Mouse (Mus musculus) erythroblast, embryonic 14.5 days (primary cell): ENCODE measurements around the gene Gfpt2. TPM values are rescaled to one million over a fixed set of nuclear protein-coding genes. Genes with fewer than 3 reads are reported as not detected.

ENCODE experiments used
- H3K27me3 ChIP-seq: 2 replicates; pipeline ENCODE4 v1.6.1; 2012; ENCODE audit warnings: inconsistent platforms; ENCODE audit not compliant: control insufficient read depth
- H3K36me3 ChIP-seq: 2 replicates; pipeline ENCODE4 v1.6.1; 2012; ENCODE audit warnings: mild to moderate bottlenecking, inconsistent platforms; ENCODE audit not compliant: control insufficient read depth
- H3K4me1 ChIP-seq: 2 replicates; pipeline ENCODE4 v1.6.1; 2012; ENCODE audit warnings: inconsistent platforms; ENCODE audit not compliant: control insufficient read depth
- H3K4me3 ChIP-seq: replicated peaks from 2 replicates; pipeline ENCODE3; 2012; ENCODE audit warnings: moderate library complexity, mild to moderate bottlenecking, inconsistent platforms
- H3K9me3 ChIP-seq: 2 replicates; pipeline ENCODE4 v1.6.1; 2012; ENCODE audit warnings: low read length, inconsistent platforms, mixed read lengths; ENCODE audit not compliant: control insufficient read depth
- GATA1 ChIP-seq: IDR thresholded peaks from 2 replicates; pipeline ENCODE4 v1.6.1; 2012; ENCODE audit warnings: low read length, inconsistent platforms, mixed read lengths
- TAL1 ChIP-seq: IDR thresholded peaks from 3 replicates; pipeline ENCODE4 v1.6.1; 2012; ENCODE audit warnings: low read length, inconsistent platforms, mixed read lengths
- polyA plus RNA-seq: library from polyadenylated mRNA; stranded (reverse); fragments of >175 nt; gene quantifications from 2 replicates; pipeline ENCODE4 v1.2.3, GENCODE M21; 2012

The Gfpt2 gene
- polyA plus RNA-seq, 1 experiment: not detected

DNA sequence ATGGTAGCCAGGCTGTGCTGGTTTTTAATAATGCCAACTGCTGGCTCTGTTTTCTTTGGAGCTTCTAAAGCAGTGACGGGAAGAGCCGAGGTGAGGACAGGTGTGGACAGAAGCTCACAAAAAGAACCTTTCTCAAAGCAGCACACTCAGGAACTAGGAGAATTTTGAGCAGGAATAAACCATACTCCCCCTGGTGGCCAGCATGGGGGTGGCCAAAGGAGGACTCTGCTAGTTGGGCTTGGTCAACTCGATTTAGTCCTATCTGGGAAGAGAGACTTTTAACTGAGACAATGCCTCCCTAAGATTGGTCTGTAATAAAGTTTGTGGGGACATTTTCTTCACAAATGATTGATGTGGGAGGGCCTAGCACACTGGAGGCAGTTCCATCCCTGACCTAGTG is 51.0 kb downstream of the Gfpt2 start:
- H3K4me1 ChIP-seq: peaks cover 57% of the 10 kb centered on the region

DNA sequence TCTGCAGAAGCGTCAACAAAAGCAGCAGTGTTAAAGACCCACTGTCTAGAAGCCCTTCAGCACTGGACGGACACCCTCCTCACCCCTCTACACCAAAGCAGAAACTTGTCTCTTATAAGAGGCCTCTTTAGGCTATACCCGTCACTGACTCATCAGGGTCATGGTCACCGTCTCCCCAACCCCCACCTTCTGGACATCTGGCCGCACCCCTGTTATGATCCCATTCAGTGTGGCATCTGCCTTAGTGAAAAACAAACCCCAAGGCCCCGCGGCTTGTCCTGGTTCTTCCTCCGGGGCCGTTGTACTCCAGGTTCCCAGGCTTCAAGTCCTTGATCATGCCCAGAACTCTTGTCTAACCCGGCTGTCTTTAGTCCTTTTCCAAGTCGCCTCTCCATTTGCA is 52.0 kb downstream of the Gfpt2 start:
- H3K4me1 ChIP-seq: peaks cover 57% of the 10 kb centered on the region
- no peak for TF ChIP-seq GATA1
- no peak for TF ChIP-seq TAL1
- H3K36me3 ChIP-seq: peaks cover 14% of the 10 kb centered on the region
- no peaks in the 10 kb centered on the region for H3K27me3 ChIP-seq
- no peaks in the 10 kb centered on the region for H3K9me3 ChIP-seq
- peak overlapping the region; percentile 85 for H3K4me3 ChIP-seq

More for the DNA sequence above, 51.0 kb downstream of the Gfpt2 start:
- H3K36me3 ChIP-seq: peaks cover 6% of the 10 kb centered on the region
- no peak overlapping the region for H3K4me3 ChIP-seq
- TF ChIP-seq TAL1: no peak
- no peak for TF ChIP-seq GATA1
- no peaks in the 10 kb centered on the region for H3K9me3 ChIP-seq
- no peaks in the 10 kb centered on the region for H3K27me3 ChIP-seq

DNA sequence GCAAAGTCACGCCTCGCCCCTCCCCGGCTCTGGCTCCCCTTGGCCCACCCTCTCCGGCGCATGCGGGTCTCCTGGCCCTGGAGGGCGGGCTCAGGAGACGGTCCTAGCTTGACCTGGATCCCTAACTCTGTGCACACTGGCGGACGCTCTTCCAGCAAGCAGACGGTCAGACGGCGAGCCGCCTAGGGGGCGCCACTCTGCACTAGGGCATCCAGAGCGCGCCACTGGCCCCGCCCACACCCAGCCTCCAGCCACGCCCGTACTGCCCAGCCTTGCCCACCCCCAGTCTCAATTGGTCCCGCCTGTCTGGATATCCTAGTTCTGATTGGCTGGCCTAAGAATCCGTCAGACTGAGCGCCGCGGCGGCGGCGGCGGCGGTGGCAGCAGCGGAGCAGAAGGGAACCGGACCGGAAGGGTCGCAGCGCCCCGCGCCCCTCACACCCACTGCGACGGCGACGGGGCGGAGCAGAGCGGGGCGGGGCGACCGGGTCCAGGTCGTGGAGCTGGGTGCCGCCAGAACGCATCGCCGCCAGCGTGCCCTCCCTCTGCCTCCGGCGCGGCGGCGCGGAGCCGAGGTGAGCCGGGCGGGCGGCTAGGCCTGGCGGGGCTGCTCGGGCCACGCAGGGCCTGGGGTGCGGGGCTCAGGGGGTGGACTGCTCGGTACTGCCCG is 52.6 kb downstream of the Gfpt2 start, which contains the start of gene Mapk9:
TSS of gene Mapk9 (plus strand) at position 351 of the 670 bp plus-strand sequence.
- TF ChIP-seq TAL1 (no peak), GATA1 (no peak)
- no peaks in the 10 kb centered on the region for H3K27me3 ChIP-seq
- peaks cover 57% of the 10 kb centered on the region for H3K4me1 ChIP-seq

DNA sequence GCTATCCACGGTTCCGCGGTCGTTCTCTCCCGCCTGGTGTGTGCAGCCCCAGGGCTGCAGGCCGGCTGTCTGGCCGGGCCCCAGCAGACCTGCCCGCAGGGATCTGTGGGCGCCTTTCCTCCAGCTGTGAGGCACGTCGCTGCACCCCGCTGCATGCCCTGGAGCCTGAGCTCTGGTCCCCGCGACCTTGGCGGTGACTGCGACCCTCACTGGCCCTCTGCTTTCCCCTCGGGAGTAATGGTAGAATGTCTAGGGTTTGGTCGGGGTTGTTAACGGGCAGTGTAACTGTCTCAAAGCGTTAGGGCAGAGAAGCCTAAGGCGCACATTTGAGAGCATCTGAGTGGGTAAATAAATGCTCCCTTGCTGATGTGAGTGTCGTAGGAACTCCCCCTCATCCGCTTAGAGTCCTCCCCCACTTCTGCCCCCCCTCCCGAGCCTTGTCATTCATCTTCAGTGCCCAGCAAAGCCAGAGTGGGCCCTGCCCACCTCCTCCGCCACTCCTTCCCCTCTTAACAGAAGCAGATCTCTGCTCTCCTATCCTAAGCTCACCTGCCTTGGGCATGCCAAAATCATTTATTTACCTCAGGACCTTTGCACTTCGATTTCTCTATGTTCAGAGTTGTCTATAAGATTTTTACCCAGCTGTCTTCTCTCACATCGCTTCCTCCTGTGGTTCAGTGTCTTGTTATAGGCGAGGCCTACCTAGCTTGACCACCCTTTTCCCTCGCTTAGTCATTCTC is 53.3 kb downstream of the Gfpt2 start:
- peaks cover 58% of the 10 kb centered on the region for H3K4me1 ChIP-seq
- H3K27me3 ChIP-seq: no peaks in the 10 kb centered on the region
- H3K9me3 ChIP-seq: no peaks in the 10 kb centered on the region
- peaks cover 17% of the 10 kb centered on the region for H3K36me3 ChIP-seq
- TF ChIP-seq GATA1 (no peak), TAL1 (no peak)
- H3K4me3 ChIP-seq: peak overlapping the region; percentile 85

More for the DNA sequence above, 52.6 kb downstream of the Gfpt2 start, which contains the start of gene Mapk9:
- Histone ChIP-seq H3K4me3 (peak within 1 kb of the TSS; percentile 85), H3K9me3 (no peaks in the 10 kb centered on the region), H3K36me3 (peaks cover 15% of the 10 kb centered on the region)

DNA sequence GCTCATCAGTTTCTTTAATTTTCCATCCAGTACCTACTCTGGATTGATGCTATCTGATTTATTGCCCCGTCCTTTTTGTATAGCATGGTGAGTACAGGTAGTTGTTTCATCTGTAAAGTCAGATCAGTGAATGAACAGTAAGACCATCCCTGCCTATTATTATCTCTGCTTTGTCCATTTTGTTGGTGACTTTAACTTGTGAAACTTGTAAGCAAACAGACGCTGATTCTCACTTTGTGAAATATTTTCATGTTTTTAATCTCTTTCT is 53.8 kb downstream of the Gfpt2 start:
- Histone ChIP-seq H3K4me1 (peaks cover 57% of the 10 kb centered on the region), H3K27me3 (no peaks in the 10 kb centered on the region), H3K36me3 (peaks cover 21% of the 10 kb centered on the region), H3K9me3 (no peaks in the 10 kb centered on the region), H3K4me3 (peak overlapping the region; percentile 85)
- TF ChIP-seq TAL1 (no peak), GATA1 (no peak)

DNA sequence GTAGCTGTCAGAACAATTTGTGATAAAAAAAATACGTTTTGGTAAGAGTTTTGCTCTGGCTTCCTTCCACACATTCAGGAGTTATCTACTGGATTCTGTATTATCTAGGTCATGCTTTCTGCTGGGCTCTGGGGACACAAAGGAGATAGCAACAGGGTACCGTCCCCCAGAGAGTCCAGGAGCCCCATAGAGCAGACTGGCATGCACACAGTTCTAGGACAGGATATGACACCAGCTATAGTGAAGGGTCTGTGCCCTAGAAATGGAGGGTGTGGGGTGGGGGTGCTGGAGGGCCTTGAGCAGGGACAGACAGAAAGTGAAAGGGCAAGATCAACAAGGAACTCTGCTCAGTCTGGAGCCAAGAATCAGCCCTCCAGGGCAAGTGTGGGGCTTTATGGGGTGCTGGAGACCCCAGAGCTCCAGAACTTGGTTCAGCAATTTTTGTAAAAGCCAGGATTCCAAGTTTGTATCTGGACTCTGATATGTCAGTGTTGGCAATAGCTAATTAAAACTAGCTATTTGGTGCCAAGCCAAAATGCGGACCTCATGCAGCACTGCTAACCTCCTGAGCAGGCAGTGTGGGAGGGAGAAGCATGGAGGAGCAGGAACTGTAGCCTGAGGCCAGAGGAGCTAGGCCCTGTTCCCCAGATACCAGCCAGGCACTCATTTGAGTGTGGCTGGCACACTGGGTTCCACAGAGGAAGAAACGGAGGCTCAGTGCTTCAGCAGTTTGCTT is 54.3 kb downstream of the Gfpt2 start:
- Histone ChIP-seq H3K9me3 (no peaks in the 10 kb centered on the region), H3K36me3 (peaks cover 22% of the 10 kb centered on the region), H3K4me1 (peaks cover 52% of the 10 kb centered on the region), H3K4me3 (peak overlapping the region; percentile 85), H3K27me3 (no peaks in the 10 kb centered on the region)
- no peak for TF ChIP-seq TAL1

DNA sequence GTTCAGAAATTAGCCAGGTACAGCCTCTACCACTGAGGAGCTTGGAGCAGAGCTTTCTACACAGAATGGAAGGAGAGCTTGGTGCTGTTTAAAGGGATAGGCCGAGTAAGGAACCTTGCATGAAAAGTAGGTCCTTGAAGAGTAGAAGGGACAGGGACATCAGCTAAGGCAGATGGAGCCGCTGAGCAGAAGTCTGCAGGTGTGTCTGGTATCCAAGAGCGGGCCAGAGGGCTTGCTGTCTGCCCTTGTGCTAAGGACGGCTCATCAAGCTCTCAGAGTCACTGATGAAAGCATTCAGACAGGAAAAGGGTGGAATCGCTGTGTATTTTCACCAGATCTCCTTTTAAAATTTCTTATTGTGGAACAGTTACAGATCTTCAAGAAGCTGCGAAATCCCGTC is 56.4 kb downstream of the Gfpt2 start:
- Histone ChIP-seq H3K9me3 (no peaks in the 10 kb centered on the region), H3K4me1 (peaks cover 40% of the 10 kb centered on the region), H3K4me3 (no peak overlapping the region), H3K27me3 (no peaks in the 10 kb centered on the region), H3K36me3 (peaks cover 34% of the 10 kb centered on the region)
- TF ChIP-seq GATA1: no peak
- TF ChIP-seq TAL1: no peak

- H3K27me3 ChIP-seq: no peaks in the 10 kb centered on the region
- H3K36me3 ChIP-seq: peaks cover 48% of the 10 kb centered on the region
- H3K4me3 ChIP-seq: no peak overlapping the region
- H3K9me3 ChIP-seq: no peaks in the 10 kb centered on the region
- TF ChIP-seq GATA1: no peak
- no peak for TF ChIP-seq TAL1
- H3K4me1 ChIP-seq: peaks cover 22% of the 10 kb centered on the region
Observed at GRCm38 (mm10) chr11:49855144-49855543, 61.2 kb downstream of the Gfpt2 start.

GRCm38 (mm10) chr11:49861139-49861538 is 67.2 kb downstream of the Gfpt2 start:
- no peak overlapping the region for H3K4me3 ChIP-seq
- H3K9me3 ChIP-seq: no peaks in the 10 kb centered on the region
- no peaks in the 10 kb centered on the region for H3K27me3 ChIP-seq
- TF ChIP-seq TAL1: no peak
- no peak for TF ChIP-seq GATA1
- peaks cover 48% of the 10 kb centered on the region for H3K4me1 ChIP-seq
- H3K36me3 ChIP-seq: peaks cover 53% of the 10 kb centered on the region
